Mouse (Mus musculus) forebrain, postnatal 0 days (tissue): Measurements from ENCODE around the gene Atg4a-ps. TPM values are rescaled to one million over a fixed set of nuclear protein-coding genes. Genes with fewer than 3 reads are reported as not detected.

ENCODE experiments used
- ATAC-seq: fragments of 200-750 bp; cut with Nextera tagmentation; 2 replicates; pipeline ENCODE4 v1.8.0; 2017; ENCODE audit warnings: mild to moderate bottlenecking, moderate library complexity
- DNase-seq: peaks from one replicate; pipeline ENCODE4 v3.0.0-alpha.2; 2015
- H3K27ac ChIP-seq: fragments of 300-500 bp; sonication (generic); 2 replicates; pipeline ENCODE4 v1.5.1; 2014; ENCODE audit warnings: low read depth, mild to moderate bottlenecking, antibody characterized with exemption, low read length, moderate library complexity, mixed read lengths
- H3K27me3 ChIP-seq: fragments of 300-500 bp; sonication (generic); 2 replicates; pipeline ENCODE4 v1.6.1; 2014; ENCODE audit warnings: mild to moderate bottlenecking, low read length, mixed read lengths; ENCODE audit not compliant: insufficient read depth
- H3K36me3 ChIP-seq: fragments of 300-500 bp; sonication (generic); 2 replicates; pipeline ENCODE4 v1.6.1; 2014; ENCODE audit warnings: mild to moderate bottlenecking, moderate library complexity; ENCODE audit not compliant: insufficient read depth
- H3K4me1 ChIP-seq: fragments of 300-500 bp; sonication (generic); 2 replicates; pipeline ENCODE4 v1.6.1; 2014; ENCODE audit warnings: antibody characterized with exemption; ENCODE audit not compliant: insufficient read depth
- H3K4me2 ChIP-seq: fragments of 300-500 bp; sonication (generic); 2 replicates; pipeline ENCODE4 v1.6.1; 2014; ENCODE audit warnings: low read depth, mild to moderate bottlenecking, moderate library complexity
- H3K4me3 ChIP-seq: fragments of 300-500 bp; sonication (generic); 2 replicates; pipeline ENCODE4 v1.5.1; 2014; ENCODE audit warnings: low read depth, low read length, mixed read lengths
- H3K9ac ChIP-seq: fragments of 300-500 bp; sonication (generic); 2 replicates; pipeline ENCODE4 v1.6.1; 2014; ENCODE audit warnings: mild to moderate bottlenecking
- H3K9me3 ChIP-seq: fragments of 300-500 bp; sonication (generic); 2 replicates; pipeline ENCODE4 v1.6.1; 2016; ENCODE audit warnings: low read length
- CTCF ChIP-seq: sonication (generic); IDR thresholded peaks from 2 replicates; pipeline ENCODE4 v1.5.1; 2016; ENCODE audit warnings: antibody characterized with exemption, control low read depth, low read depth
- WGBS: fragments of 180-500 bp; shearing (Covaris S2); extraction: QIAGEN DNeasy Blood & Tissue Kit; methylation state at CpG from one replicate; pipeline ENCODE4 v1.1.7; 2014; 5-methylcytosine and 5-hydroxymethylcytosine counted together
- polyA plus RNA-seq: library from polyadenylated mRNA; unstranded; fragments of >200 nt; fragmentation: Nextera tagmentation; extraction: Ambion mirVana; gene quantifications from 2 replicates; pipeline ENCODE4 v1.2.1, GENCODE M21; 2015
- total RNA-seq: library from RNA; depleted of rRNA; stranded (reverse); fragments of >200 nt; gene quantifications from 2 replicates; pipeline ENCODE4 v1.2.3, GENCODE M21; 2014

The Atg4a-ps gene
- total and polyA plus RNA-seq, 2 experiments from 2014 or later = 0.29 to 0.33 TPM

DNA sequence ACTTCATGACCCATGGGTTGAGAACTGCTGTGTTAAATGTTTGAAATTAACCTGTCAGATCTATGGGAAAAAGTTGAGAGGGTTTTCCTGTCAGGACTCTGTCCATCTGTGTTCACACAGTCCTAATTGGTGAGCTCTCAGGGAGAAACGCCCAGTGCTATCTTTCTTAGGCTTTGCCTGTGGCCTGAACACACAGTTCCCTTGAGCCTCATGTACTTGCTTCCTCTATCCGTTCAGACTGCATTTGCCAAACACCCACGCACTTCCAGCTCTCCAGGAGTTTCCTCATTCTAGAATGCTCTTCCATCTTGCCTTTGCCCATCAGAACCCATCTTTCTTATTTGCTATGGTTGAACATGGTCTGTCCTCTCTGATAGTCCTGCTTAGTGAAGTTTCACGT lies 2.6 kb upstream of the Atg4a-ps start:
- no peaks in the 10 kb centered on the region for H3K9me3 ChIP-seq
- H3K9ac ChIP-seq = no peak overlapping the region
- no peak overlapping the region for H3K4me3 ChIP-seq
- H3K4me1 ChIP-seq = no peaks in the 10 kb centered on the region
- no peak for DNase-seq
- no peaks in the 10 kb centered on the region for H3K27me3 ChIP-seq
- no peak overlapping the region for H3K27ac ChIP-seq
- no peak for ATAC-seq
- 88% methylated on average over 4 of the region's 4 CpGs for WGBS
- TF ChIP-seq CTCF = no peak
- H3K36me3 ChIP-seq = no peaks in the 10 kb centered on the region
- H3K4me2 ChIP-seq = no peak overlapping the region

DNA sequence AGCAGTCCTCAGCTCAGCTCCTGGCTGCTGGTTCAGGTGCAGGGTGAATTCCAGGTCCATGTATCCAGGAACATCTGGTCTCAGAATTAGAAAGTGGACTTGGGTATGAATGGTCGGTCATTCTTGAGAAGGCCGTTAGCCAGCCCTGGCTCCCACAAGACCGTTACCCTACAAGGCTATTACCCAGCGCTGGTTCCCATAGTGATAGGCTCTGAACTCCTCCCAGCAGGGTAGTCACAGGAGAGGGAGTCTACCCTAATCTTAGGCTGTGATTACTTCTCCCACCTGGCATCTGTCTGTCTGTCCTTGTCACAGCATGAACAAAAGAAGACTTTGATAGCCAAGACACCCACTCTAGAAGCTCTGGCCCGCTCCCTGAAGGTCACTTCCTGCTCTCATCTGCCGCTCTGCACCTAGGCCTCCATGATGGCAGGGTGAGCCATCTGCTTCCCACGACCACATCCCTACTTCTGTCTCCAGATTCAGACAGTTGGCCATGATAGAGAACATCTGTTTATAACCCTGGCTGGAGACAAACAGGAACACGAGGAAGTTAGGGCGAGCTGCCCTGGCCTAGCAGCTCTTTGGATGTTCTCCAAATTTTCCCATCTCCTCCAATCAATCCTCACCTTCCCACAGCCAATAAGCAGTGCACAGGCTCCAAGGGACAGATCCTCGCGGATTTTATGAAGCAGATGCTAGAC lies 1.4 kb upstream of the Atg4a-ps start:
- H3K9me3 ChIP-seq = no peaks in the 10 kb centered on the region
- no peaks in the 10 kb centered on the region for H3K27me3 ChIP-seq
- 85% methylated on average over 11 of the region's 11 CpGs for WGBS
- H3K27ac ChIP-seq = no peak overlapping the region
- no peak for TF ChIP-seq CTCF
- H3K4me1 ChIP-seq = no peaks in the 10 kb centered on the region
- DNase-seq (no peak), ATAC-seq (no peak)
- no peak overlapping the region for H3K4me2 ChIP-seq
- no peak overlapping the region for H3K4me3 ChIP-seq
- no peak overlapping the region for H3K9ac ChIP-seq
- no peaks in the 10 kb centered on the region for H3K36me3 ChIP-seq

DNA sequence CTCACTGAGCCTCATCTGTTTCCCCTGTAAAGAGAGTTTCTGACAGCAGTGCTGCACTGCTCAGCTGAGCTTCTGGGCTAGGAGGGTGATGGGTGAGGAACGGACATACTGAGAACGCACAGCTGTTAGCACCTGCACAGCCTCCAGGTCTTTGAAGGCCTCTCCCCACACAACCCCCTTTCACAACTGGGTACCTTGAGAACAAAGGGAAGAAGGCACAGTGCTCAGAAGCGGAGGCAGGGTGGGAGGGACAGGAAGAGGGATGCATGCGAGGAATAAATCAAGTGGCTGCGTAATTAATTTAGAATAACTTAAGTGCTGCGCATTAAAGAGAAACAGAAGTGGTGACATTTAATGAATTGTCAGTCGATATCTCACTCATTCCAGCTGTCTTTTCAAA lies 4.6 kb downstream of the Atg4a-ps start:
- Histone ChIP-seq H3K27ac (peak overlapping the region; percentile 40), H3K27me3 (no peaks in the 10 kb centered on the region), H3K4me1 (no peaks in the 10 kb centered on the region), H3K36me3 (no peaks in the 10 kb centered on the region), H3K9ac (no peak overlapping the region), H3K4me3 (no peak overlapping the region), H3K4me2 (no peak overlapping the region), H3K9me3 (no peaks in the 10 kb centered on the region)
- DNase-seq = peak; percentile 38
- no peak for TF ChIP-seq CTCF
- ATAC-seq = peak; percentile 87
- whole genome bisulfite sequencing = 47% methylated on average over 7 of the region's 7 CpGs

DNA sequence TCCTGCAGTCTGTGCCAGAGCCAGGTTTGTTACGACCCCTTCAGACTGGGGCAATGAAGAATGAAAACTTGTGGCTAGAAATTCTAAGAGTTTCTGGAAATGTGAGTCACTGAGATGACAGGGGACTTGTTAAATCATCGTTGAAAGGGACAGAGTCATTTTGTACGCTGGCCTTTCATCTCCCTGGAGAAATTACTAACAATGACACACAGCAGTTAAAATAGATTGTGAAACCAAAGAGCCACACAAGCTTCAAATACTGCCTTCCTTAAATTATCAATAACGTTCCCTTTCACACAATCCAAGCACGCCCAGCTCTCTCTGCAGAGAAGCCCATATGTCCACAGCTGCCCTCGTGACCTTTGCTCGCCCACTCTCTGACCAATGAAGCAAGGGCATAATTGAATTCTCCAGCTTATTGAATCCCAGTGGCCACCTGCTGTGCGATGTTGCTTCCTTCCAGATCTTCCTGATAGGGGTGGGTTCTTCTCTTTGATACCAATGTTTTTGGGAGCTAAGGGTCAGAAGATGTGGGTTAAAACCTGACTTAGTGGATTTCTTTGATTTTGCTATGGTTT lies 5.6 kb downstream of the Atg4a-ps start:
- Histone ChIP-seq H3K4me3 (no peak overlapping the region), H3K27ac (no peak overlapping the region), H3K9ac (no peak overlapping the region), H3K9me3 (no peaks in the 10 kb centered on the region), H3K4me2 (no peak overlapping the region), H3K27me3 (no peaks in the 10 kb centered on the region), H3K4me1 (no peaks in the 10 kb centered on the region), H3K36me3 (no peaks in the 10 kb centered on the region)
- ATAC-seq (no peak), DNase-seq (no peak)
- WGBS = 44% methylated on average over 8 of the region's 8 CpGs
- no peak for TF ChIP-seq CTCF

DNA sequence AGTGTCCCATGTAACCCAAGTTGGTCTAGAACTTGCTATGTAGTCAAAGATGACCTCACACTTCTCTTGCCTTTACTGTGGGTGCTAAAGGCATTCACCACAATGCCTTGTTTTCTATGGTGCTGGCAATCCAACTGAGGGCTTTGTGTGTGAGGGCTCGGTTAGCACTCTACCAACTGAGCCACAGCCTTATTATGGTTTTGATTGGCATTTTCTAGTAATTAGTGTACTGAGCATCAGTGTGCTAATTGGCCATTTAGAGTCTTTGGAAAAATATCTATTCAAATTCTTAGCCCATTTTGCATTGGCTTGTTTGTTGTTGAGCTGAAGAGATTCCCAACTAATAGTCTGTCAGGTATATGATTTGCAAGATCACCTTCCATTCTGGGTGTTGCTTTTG lies 8.2 kb downstream of the Atg4a-ps start:
- WGBS = 30% methylated on average over 1 of the region's 1 CpGs
- ATAC-seq = no peak
- H3K36me3 ChIP-seq = no peaks in the 10 kb centered on the region
- DNase-seq = no peak
- no peak overlapping the region for H3K4me2 ChIP-seq
- H3K9me3 ChIP-seq = no peaks in the 10 kb centered on the region
- no peak overlapping the region for H3K27ac ChIP-seq
- no peak overlapping the region for H3K9ac ChIP-seq
- H3K27me3 ChIP-seq = no peaks in the 10 kb centered on the region
- H3K4me3 ChIP-seq = no peak overlapping the region
- no peak for TF ChIP-seq CTCF
- no peaks in the 10 kb centered on the region for H3K4me1 ChIP-seq

DNA sequence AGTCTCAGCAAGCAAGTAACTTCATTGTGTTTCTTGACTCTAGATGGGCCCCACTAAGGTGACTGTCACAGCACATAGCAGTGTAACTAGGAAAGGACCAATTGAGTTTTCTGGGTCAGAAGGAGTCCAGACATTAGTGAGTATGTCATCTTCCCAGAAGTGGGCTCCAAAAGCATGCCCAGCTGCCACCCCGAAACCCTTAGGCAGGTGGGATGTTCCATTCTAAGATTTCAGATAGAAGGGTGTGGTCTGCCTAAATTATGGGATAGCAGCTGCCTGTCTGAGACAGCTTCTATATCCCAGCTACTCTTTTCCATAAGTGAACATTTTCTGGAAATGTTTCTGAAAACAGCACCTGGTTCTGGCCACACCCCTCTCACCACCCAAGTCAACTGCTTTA lies 11.6 kb downstream of the Atg4a-ps start:
- TF ChIP-seq CTCF = no peak
- H3K9me3 ChIP-seq = no peaks in the 10 kb centered on the region
- 94% methylated on average over 1 of the region's 1 CpGs for WGBS
- no peaks in the 10 kb centered on the region for H3K4me1 ChIP-seq
- no peaks in the 10 kb centered on the region for H3K27me3 ChIP-seq
- H3K36me3 ChIP-seq = no peaks in the 10 kb centered on the region
- no peak overlapping the region for H3K4me2 ChIP-seq
- H3K9ac ChIP-seq = no peak overlapping the region
- no peak for DNase-seq
- H3K27ac ChIP-seq = no peak overlapping the region
- H3K4me3 ChIP-seq = no peak overlapping the region
- ATAC-seq = no peak

DNA sequence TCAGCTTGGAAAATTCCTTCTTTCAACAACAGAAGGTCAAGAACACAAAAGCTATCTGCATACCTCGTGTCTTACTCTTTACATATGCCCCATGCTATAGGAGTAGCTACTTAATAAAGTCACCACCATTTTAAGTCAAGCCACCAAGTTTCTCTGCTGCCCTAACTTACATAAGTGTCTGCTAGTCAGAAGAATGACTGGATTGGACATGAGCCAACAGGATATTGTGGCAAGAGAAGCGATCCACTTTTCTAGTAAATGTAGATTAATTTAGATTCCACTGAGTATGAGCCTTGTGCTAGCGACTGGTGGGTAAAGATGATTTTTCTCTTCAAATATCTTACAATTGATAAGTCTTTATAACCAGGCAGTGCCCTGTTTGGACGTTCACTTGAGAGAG lies 12.0 kb downstream of the Atg4a-ps start:
- H3K9ac ChIP-seq = no peak overlapping the region
- no peak for ATAC-seq
- no peak overlapping the region for H3K4me3 ChIP-seq
- no peak overlapping the region for H3K27ac ChIP-seq
- no peaks in the 10 kb centered on the region for H3K4me1 ChIP-seq
- no peaks in the 10 kb centered on the region for H3K36me3 ChIP-seq
- no peak overlapping the region for H3K4me2 ChIP-seq
- no peak for TF ChIP-seq CTCF
- H3K27me3 ChIP-seq = no peaks in the 10 kb centered on the region
- WGBS = 75% methylated on average over 4 of the region's 4 CpGs
- DNase-seq = no peak
- no peaks in the 10 kb centered on the region for H3K9me3 ChIP-seq
